ENCODE assay signal across 11 mouse cellular contexts in the genomic region with DNA sequence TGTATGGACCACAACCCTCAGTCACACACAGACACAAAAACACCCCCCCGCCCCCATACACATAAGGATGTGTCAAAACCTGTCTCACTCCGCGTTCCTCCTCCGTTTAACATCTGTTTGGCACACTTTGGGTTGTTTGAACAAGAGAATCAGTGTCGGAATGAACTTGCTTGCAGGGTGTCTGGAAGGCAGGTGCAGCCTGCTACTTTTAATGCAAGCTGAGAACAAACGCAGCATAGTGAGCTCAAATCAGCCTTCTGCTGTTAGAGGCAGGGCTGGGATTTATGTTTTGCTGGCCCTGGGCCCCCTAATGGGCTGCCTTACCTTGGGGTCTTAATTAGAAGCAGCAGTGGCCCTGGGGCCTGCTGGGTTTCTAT. TPM values are rescaled to one million over a fixed set of nuclear protein-coding genes. Genes with fewer than 3 reads are reported as not detected.
A peak's percentile ranks its signal among the peaks of the same experiment; 100 is the strongest.
DNase-seq lines count a peak whose midpoint lies in the region; ATAC-seq lines count a peak whose summit lies in the region.
"Had no signal": no experiment of that assay in that cellular context is flagged by ENCODE, and none has a peak within 500 bp of the region (broad histone marks: within the 10 kb centered on the region; RNA-seq: fewer than 3 reads in every experiment).

No protein-coding gene starts in this region.

- peak overlapping the region; percentile 80 for H3K27ac ChIP-seq in forebrain, embryonic 10.5 days
- peak overlapping the region; percentile 90 for H3K27ac ChIP-seq in limb, embryonic 11.5 days (replicated peaks; ENCODE audit: low read depth, low read length)
- H3K27ac ChIP-seq in neural tube, embryonic 15.5 days (replicated peaks), result peak overlapping the region; percentile 42; the same call in 1 of the 2 replicates
- H3K27ac ChIP-seq in liver, embryonic 12.5 days, result no peak overlapping the region
- H3K27ac ChIP-seq: liver, embryonic 14.5 days; stomach, postnatal 0 days had no signal

- peak; percentile 48 to 61 for DNase-seq in right cerebral cortex, postnatal 10 days (ENCODE audit: low spot score in 2 of 2)
- DNase-seq in right cerebral cortex, postnatal 25 days, result no peak
- DNase-seq in forebrain, embryonic 10.5 days (ENCODE audit: extremely low spot score, low spot score), result peak; percentile 62
- DNase-seq in limb, embryonic 11.5 days (ENCODE audit: low spot score), result peak; percentile 89
- no peak for DNase-seq in cerebellum, postnatal 25 days
- DNase-seq in spleen, postnatal 10 days (ENCODE audit: low spot score in 2 of 2), result no peak
- DNase-seq: kidney, adult 18-20 months had no signal

- no peaks in the 10 kb centered on the region for H3K36me3 ChIP-seq in forebrain, embryonic 10.5 days (replicated peaks)
- no peaks in the 10 kb centered on the region for H3K36me3 ChIP-seq in limb, embryonic 11.5 days (ENCODE audit: control insufficient read depth, insufficient read depth, low read length)
- H3K36me3 ChIP-seq in neural tube, embryonic 15.5 days, result no peaks in the 10 kb centered on the region
- no peaks in the 10 kb centered on the region for H3K36me3 ChIP-seq in liver, embryonic 12.5 days

- H3K4me1 ChIP-seq in forebrain, embryonic 10.5 days, result peaks cover 26% of the 10 kb centered on the region
- H3K4me1 ChIP-seq in limb, embryonic 11.5 days (ENCODE audit: control insufficient read depth, insufficient read depth, low read length), result peaks cover 18% of the 10 kb centered on the region
- H3K4me1 ChIP-seq in neural tube, embryonic 15.5 days, result peaks cover 15% of the 10 kb centered on the region
- H3K4me1 ChIP-seq in liver, embryonic 12.5 days, result peaks cover 19% of the 10 kb centered on the region

- H3K9ac ChIP-seq in limb, embryonic 11.5 days (ENCODE audit: low read length), result no peak overlapping the region
- H3K9ac ChIP-seq in neural tube, embryonic 15.5 days (replicated peaks), result no peak overlapping the region
- H3K9ac ChIP-seq in liver, embryonic 12.5 days, result no peak overlapping the region
- H3K9ac ChIP-seq: liver, embryonic 14.5 days had no signal

- H3K27me3 ChIP-seq in forebrain, embryonic 10.5 days (ENCODE audit: poor library complexity, severe bottlenecking), result peaks cover 43% of the 10 kb centered on the region
- no peaks in the 10 kb centered on the region for H3K27me3 ChIP-seq in limb, embryonic 11.5 days (ENCODE audit: control insufficient read depth, insufficient read depth, low read length)
- H3K27me3 ChIP-seq in neural tube, embryonic 15.5 days (replicated peaks), result no peaks in the 10 kb centered on the region
- peaks cover 5% of the 10 kb centered on the region; the same call in 1 of the 2 replicates for H3K27me3 ChIP-seq in liver, embryonic 12.5 days (replicated peaks)

- WGBS in forebrain, embryonic 10.5 days, result 7% methylated on average over 6 of the region's 6 CpGs
- WGBS in limb, embryonic 11.5 days, result under 1% methylated on average over 6 of the region's 6 CpGs
- 15% methylated on average over 6 of the region's 6 CpGs for WGBS in neural tube, embryonic 15.5 days
- WGBS in liver, embryonic 12.5 days (ENCODE audit: insufficient replicate concordance), result 54% methylated on average over 6 of the region's 6 CpGs

- H3K4me2 ChIP-seq in limb, embryonic 11.5 days (ENCODE audit: low read depth, severe bottlenecking), result peak overlapping the region; percentile 31; the same call in 1 of the 2 replicates
- H3K4me2 ChIP-seq in neural tube, embryonic 15.5 days, result peak overlapping the region; percentile 35
- no peak overlapping the region for H3K4me2 ChIP-seq in liver, embryonic 12.5 days

- peak overlapping the region; percentile 35 for H3K4me3 ChIP-seq in forebrain, embryonic 10.5 days
- H3K4me3 ChIP-seq in limb, embryonic 11.5 days (ENCODE audit: low read depth, low read length), result no peak overlapping the region; the same call in 1 of the 2 replicates
- H3K4me3 ChIP-seq in neural tube, embryonic 15.5 days (replicated peaks), result no peak overlapping the region
- no peak overlapping the region for H3K4me3 ChIP-seq in liver, embryonic 12.5 days

- peak; percentile 89 for ATAC-seq in limb, embryonic 11.5 days (ENCODE audit: insufficient number of reproducible peaks, low FRiP score, low TSS enrichment, low read depth)
- peak; percentile 37; the same call in 1 of the 2 replicates for ATAC-seq in neural tube, embryonic 15.5 days (ENCODE audit: low FRiP score)
- ATAC-seq in liver, embryonic 12.5 days, result no peak

- no peaks in the 10 kb centered on the region for H3K9me3 ChIP-seq in forebrain, embryonic 10.5 days
- H3K9me3 ChIP-seq in limb, embryonic 11.5 days (ENCODE audit: control insufficient read depth, low read length), result no peaks in the 10 kb centered on the region
- no peaks in the 10 kb centered on the region for H3K9me3 ChIP-seq in neural tube, embryonic 15.5 days (replicated peaks)
- no peaks in the 10 kb centered on the region for H3K9me3 ChIP-seq in liver, embryonic 12.5 days (replicated peaks)

RNA-seq across cellular contexts. Expression of a gene that starts 28.7 kb away (rescaled TPM):
- polyA plus RNA-seq in forebrain, embryonic 10.5 days (2016; fragmentation: Nextera tagmentation; extraction: Ambion mirVana), result not detected in 2 replicates
- polyA plus RNA-seq in limb, embryonic 11.5 days (2014; fragmentation: Nextera tagmentation; extraction: Ambion mirVana), result not detected in 2 replicates
- 0.59 and 1.6 TPM in 2 replicates for polyA plus RNA-seq in neural tube, embryonic 15.5 days (2015; fragmentation: Nextera tagmentation; extraction: Ambion mirVana)
- polyA plus RNA-seq in liver, embryonic 12.5 days (2016; fragmentation: Nextera tagmentation; extraction: Ambion mirVana), result 0.08 TPM in 1 of 2 replicates, not detected in the other

RNA-seq across cellular contexts. Expression of a gene that starts 46.7 kb away (rescaled TPM):
- polyA plus RNA-seq in forebrain, embryonic 10.5 days (2016; fragmentation: Nextera tagmentation; extraction: Ambion mirVana), result 0.52 and 0.72 TPM in 2 replicates
- polyA plus RNA-seq in limb, embryonic 11.5 days (2014; fragmentation: Nextera tagmentation; extraction: Ambion mirVana), result 0.13 and 0.24 TPM in 2 replicates
- 1.3 and 2.3 TPM in 2 replicates for polyA plus RNA-seq in neural tube, embryonic 15.5 days (2015; fragmentation: Nextera tagmentation; extraction: Ambion mirVana)
- 0.23 and 0.25 TPM in 2 replicates for polyA plus RNA-seq in liver, embryonic 12.5 days (2016; fragmentation: Nextera tagmentation; extraction: Ambion mirVana)

Comparison
In these comparisons a context has a peak if more than half of its experiments do, and no peak if none do; other contexts are left out.
1. DNase-seq: peak in right cerebral cortex, postnatal 10 days (2 of 2), forebrain, embryonic 10.5 days (single experiment) and limb, embryonic 11.5 days (single experiment); none in right cerebral cortex, postnatal 25 days (single experiment), cerebellum, postnatal 25 days (0 of 2) and spleen, postnatal 10 days (0 of 2).